Mouse (Mus musculus): ENCODE results near the gene BC048403. TPM values are rescaled to one million over a fixed set of nuclear protein-coding genes. Genes with fewer than 3 reads are reported as not detected.
A peak's percentile ranks its signal among the peaks of the same experiment; 100 is the strongest.

The BC048403 gene
- total and polyA plus RNA-seq, 3 experiments: 2.7 to 11.6 TPM; not detected in 1

DNA sequence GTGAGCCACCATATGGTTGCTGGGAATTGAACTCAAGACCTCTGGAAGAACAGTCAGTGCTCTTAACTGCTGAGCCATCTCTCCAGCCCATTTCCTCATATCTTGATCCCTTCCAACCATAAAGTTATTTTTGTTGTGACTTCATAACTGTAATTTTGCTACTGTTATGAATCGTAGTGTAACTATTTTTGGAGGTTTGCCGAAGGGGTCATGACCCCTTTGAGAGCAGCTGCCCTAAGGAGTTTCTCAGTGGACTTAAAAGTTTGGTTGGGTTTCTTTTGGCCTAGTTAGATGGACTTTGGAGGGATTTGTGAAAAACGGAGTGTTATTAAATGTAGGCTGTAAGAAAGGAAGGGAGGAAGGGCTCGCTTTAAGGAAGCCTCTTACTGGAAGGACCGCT is 30.0 kb downstream of the BC048403 start:
- no peak for DNase-seq (ENCODE audit: low read depth, low spot score)
- no peaks in the 10 kb centered on the region for H3K4me1 ChIP-seq (ENCODE audit: control insufficient read depth in 1 of 2, insufficient read depth in 2 of 2, low read length in 2 of 2)
- no peak overlapping the region for H3K4me3 ChIP-seq (ENCODE audit: control insufficient read depth in 1 of 2, insufficient read depth in 1 of 2, low read depth in 2 of 2, low read length in 2 of 2)
- TF ChIP-seq USF2 (IDR thresholded peaks at IDR 0.05; ENCODE audit: borderline replicate concordance in 1 of 2, insufficient read depth in 1 of 2, low read depth in 1 of 2, low read length in 2 of 2) (no peak), TBP (IDR thresholded peaks at IDR 0.05; ENCODE audit: low read depth, low read length) (no peak), RAD21 (IDR thresholded peaks at IDR 0.05; ENCODE audit: low read depth, low read length) (no peak), MAZ (IDR thresholded peaks at IDR 0.05; ENCODE audit: low read depth, low read length) (no peak), TCF12 (IDR thresholded peaks at IDR 0.05; ENCODE audit: low read depth, low read length) (no peak), ZMIZ1 (IDR thresholded peaks at IDR 0.05; ENCODE audit: low read depth, low read length) (no peak)
- H3K36me3 ChIP-seq (ENCODE audit: control insufficient read depth in 1 of 2, insufficient read depth in 2 of 2, low read length in 2 of 2): no peaks in the 10 kb centered on the region
- no peak overlapping the region for H3K9ac ChIP-seq (ENCODE audit: control insufficient read depth, low read depth, low read length, poor library complexity, severe bottlenecking)
- no peaks in the 10 kb centered on the region for H3K9me3 ChIP-seq (replicated peaks; ENCODE audit: insufficient read depth, low read length)
- H3K79me2 ChIP-seq (ENCODE audit: control insufficient read depth, insufficient read depth, low read length, poor library complexity): no peaks in the 10 kb centered on the region
- no peaks in the 10 kb centered on the region for H3K27me3 ChIP-seq (ENCODE audit: control insufficient read depth in 1 of 2, insufficient read depth in 2 of 2, low read length in 2 of 2)
- no peak overlapping the region for H3K27ac ChIP-seq (ENCODE audit: control insufficient read depth, low read depth, low read length)

DNA sequence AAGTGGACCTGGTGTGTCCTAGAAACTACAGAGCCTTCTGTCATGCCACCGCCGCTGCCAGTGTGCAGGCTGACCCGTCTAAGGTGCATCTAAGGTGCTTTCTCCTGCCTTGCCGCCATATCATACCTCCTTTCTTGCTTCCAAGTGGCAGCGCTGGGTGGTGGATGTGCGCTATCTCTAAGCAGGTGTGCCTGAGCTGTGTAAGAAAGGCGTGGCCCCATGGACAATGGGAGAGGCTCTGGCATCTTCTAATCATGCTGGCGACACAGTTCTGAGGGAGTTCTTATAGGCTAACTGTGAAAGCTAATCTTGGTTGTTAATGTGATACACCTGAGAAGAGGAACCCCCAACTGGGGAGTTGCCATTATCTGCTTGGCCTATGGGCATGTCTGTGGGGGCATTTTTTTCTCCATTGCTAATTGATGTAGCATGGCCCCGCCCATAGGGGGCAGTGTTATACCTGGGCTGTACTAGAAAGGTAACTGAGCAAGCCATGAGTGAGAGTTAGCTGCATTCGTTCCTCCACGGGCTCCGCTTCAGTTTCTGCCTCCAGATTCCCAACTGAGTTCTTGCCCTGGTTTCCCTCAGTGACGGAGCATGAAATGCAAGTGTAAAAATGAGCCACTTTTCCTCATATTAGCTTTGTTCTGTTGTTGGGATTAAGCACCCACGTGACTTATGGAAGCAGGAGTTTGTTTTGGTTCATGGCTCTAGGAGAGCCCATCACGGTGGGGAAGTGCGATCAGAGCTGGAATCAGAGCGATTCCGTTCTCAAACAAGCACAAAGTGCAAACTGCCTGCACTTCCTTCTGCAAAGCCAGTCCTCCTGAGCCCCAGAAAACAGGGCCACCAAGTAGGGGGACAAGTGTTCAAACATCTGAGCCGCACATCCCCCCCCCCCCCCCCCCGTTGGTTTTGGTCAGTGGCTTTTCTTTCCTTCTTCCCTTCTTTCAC is 31.2 kb downstream of the BC048403 start:
- TF ChIP-seq CTCF (IDR thresholded peaks at IDR 0.05 in 2 of 3, conservative IDR thresholded peaks at IDR 0.05 in 1 of 3; ENCODE audit: control insufficient read depth in 1 of 3, insufficient read depth in 1 of 3, low read depth in 2 of 3, low read length in 3 of 3, poor library complexity in 1 of 3, severe bottlenecking in 1 of 3) (peak; percentile 47 to 48 (median 48)), TCF12 (IDR thresholded peaks at IDR 0.05; ENCODE audit: low read depth, low read length) (no peak), MXI1 (IDR thresholded peaks at IDR 0.05; ENCODE audit: low read depth, low read length) (no peak), POLR2AphosphoS5 (IDR thresholded peaks at IDR 0.05; ENCODE audit: borderline replicate concordance, low read depth, low read length) (no peak), UBTF (IDR thresholded peaks at IDR 0.05; ENCODE audit: borderline replicate concordance, insufficient read depth, low read depth, low read length) (no peak), MYB (IDR thresholded peaks at IDR 0.05; ENCODE audit: low read depth, low read length) (no peak), RAD21 (IDR thresholded peaks at IDR 0.05; ENCODE audit: low read depth, low read length) (peak; percentile 35), MAZ (IDR thresholded peaks at IDR 0.05; ENCODE audit: low read depth, low read length) (no peak), USF1 (IDR thresholded peaks at IDR 0.05; ENCODE audit: low read depth, low read length) (peak; percentile 22; the same call in 1 of the 2 replicates)
- Histone ChIP-seq H3K4me1 (ENCODE audit: control insufficient read depth in 1 of 2, insufficient read depth in 2 of 2, low read length in 2 of 2) (no peaks in the 10 kb centered on the region), H3K9me3 (replicated peaks; ENCODE audit: insufficient read depth, low read length) (no peaks in the 10 kb centered on the region), H3K27ac (ENCODE audit: control insufficient read depth, low read depth, low read length) (no peak overlapping the region), H3K9ac (ENCODE audit: control insufficient read depth, low read depth, low read length, poor library complexity, severe bottlenecking) (no peak overlapping the region), H3K79me2 (ENCODE audit: control insufficient read depth, insufficient read depth, low read length, poor library complexity) (no peaks in the 10 kb centered on the region), H3K27me3 (ENCODE audit: control insufficient read depth in 1 of 2, insufficient read depth in 2 of 2, low read length in 2 of 2) (no peaks in the 10 kb centered on the region), H3K36me3 (ENCODE audit: control insufficient read depth in 1 of 2, insufficient read depth in 2 of 2, low read length in 2 of 2) (no peaks in the 10 kb centered on the region), H3K4me3 (ENCODE audit: control insufficient read depth in 1 of 2, insufficient read depth in 1 of 2, low read depth in 2 of 2, low read length in 2 of 2) (no peak overlapping the region)
- DNase-seq (ENCODE audit: low read depth, low spot score): no peak

All from MEL (cell line).